Mouse (Mus musculus) layer of hippocampus, postnatal 25 days (tissue): ENCODE data around the gene Tmub1. TPM values are rescaled to one million over a fixed set of nuclear protein-coding genes. Genes with fewer than 3 reads are reported as not detected.

Experiments
- DNase-seq, 2 experiments: peaks; one replicate each; pipeline ENCODE4 v3.0.0; 2022; ENCODE audit warnings: mixed read lengths in 2 of 2, low spot score in 1 of 2; ENCODE audit errors: extremely low spot score in 1 of 2
- total RNA-seq, 2 experiments: library from RNA; stranded (reverse); gene quantifications; 2 replicates each; pipeline ENCODE4 v1.2.3; 2021

Tmub1 gene
- total RNA-seq, 2 experiments from 2014 or later: 21.2 to 27.2 TPM

DNA sequence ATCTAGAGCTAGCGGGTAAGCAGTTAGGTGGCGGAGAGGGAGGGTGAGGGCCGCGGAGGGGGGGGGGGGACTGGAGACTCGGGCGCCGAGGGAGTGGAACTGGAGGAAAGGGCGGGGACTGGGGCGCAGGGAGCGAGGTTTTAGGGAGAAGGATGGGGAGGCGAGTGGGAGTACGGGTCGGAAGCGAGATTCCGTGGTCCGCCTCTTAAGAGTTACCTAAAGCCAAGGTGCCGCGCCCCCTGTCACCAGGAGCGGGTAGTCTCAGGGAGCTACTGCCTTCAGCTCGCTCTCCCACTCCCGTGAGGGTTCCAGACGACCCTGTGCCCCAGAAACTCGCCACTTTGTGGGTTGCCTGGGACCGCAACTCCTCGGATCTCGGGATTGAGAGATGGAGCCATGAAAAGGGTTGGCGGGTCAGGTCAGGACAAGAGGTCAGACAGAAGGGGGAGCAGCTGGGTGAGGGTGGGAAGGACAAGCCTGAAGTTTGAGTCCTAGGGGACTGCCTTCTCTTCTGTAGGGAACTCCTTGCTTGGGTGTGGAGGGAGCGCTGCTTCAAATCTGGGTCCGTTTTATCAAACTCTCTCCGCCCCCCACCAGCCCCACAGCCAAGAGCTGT lies 22.1 kb downstream of the Tmub1 start:
- no peak for DNase-seq

DNA sequence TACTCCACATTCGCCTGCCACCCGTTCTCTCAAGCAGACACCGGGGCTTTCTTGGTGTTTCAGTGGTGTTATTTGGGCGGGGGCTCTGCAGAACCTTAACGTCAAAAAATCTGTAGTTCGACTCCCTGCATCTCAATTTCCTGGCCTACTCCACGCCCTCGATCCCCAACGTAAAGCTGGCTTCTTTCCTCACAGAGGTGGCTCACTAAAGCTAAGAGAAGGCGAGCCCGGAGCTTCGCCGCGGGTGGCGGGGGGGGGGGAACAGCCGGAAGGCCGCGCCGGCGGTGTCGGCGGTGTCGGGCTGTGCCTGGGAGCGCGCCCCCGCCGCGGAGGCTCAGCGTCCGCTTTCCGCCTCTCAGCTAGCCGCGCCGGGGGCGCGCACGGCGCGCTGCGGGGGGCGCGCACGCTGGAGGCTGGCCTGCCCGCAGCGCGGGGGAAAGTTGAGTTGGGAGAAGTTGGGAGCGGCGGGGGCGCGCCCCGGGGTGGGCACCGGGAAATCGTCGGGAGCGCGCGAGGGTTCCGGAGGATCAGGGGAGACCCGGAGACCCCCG lies 22.7 kb downstream of the Tmub1 start:
- DNase-seq: peak; percentile 48 to 61

DNA sequence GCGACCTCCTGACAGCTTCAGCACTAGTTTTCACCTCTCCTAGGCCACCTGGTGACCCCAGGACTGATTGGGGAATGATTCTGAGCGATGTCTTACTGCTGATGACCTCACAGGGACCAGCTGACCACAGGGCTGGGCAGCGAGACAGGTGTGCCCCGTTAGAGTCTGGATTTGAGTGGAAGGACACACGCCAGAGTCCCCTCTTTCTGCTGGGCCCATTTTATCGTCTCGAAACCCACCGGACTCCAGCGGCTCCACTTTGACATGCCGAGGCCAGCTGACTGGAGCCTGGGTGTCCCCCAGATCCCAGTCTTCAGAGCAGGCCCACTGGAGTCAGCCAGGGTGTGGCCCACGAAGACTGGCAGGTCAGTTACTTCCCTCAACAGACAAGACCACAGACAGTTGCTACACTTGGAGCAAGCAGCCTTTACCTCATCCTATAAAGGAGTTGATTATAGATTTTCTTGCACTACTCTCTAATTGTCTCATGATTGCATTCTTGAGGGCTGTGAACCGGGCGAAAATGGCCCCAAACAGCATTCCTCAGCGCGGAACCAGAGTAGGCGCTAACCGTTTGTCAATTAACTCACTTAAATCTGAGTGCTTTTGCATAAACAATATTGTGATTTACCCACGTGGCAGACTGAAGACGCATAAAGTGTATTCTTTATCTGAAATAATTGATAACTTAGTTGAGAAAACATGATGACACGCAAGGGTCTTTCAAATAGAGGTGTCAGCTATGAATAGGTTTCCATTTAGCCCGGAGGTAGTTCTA lies 23.5 kb downstream of the Tmub1 start:
- DNase-seq: no peak

DNA sequence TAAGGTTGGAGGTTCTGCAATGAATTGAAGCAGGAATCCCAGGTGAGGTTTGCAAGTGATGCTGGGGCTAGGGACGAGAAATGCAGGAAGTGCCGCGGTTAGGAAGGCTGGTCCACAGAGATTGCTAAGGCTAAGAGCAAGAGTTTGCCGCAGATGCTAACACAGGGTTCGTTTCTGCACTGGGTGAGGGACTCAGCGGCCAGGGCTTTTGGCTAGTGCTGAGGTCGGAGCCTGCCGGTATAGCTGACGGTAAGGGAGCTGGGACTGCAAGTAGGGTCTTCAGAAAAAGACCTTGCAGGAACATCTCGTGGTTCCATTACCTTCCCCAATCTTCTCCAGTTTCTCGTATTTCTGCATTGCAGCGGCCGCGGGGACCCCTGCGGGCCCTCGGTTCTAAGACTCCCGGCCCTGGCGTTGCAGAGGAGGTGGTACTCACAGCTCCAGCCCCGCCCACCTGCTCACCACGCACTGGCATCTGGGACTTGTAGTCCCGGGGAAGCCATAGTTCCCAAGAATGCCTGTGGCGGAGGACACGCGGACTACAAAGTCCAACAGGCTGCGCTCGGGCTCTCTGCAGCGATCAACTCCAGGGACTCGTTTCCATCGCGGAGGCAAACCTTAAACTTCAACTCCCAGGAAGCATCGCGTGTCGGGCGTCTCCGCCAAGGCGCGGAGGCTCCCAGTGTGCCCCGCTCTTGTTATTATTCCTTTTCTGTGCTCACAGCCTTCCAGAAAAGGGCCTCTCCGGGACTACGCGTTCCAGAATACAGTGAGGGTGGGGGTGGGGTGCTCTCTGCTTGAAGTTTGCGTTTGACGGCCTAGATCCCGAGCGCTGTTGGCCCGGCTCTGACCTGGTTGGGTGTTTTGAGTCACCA lies 24.3 kb downstream of the Tmub1 start, which contains the start of the genes Cdk5 and Slc4a2:
Cdk5 (minus strand) TSS at position 402 of the 875 bp plus-strand sequence.
Slc4a2 (plus strand) TSS at position 709 of the 875 bp plus-strand sequence.
- DNase-seq: peak; percentile 90 to 93

DNA sequence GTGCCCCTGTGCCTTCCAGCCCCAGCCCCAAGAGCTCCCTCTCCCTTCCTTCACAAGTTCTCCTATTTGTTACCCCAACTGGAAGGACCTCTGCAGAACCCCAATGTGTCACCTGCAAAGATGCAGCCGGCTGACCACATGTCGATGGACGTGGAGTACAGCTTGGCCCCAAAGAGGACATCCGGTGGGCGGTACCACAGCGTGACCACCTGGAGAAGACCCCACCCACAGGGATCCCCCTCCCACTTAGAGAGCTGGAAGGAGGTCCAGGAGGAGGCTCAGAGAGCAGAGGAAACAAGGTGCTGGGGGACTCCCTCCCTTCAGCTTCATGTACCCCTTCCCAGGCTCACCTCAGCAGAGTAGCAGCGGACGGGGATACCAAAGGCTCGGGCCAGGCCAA lies 27.3 kb downstream of the Tmub1 start:
- no peak for DNase-seq

DNA sequence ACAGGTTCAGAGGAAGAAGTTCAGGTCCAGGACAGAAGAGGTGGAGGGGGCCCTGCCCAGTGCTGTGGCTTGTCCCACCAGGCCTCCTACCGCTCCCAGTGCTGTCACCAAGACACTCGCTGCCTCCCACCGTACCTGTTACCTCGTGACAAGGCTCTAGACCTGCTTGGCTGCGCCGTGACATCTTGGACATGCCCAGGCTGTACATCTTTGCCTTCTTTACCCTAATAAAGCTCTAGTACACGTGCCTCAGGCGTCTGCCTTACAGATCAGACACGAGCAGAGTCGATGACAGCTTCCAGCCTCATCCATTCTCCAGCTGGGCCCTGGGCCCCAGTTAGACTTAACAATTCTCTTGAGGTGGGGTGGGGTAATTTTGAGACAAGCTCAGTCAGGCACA lies 30.1 kb downstream of the Tmub1 start:
- DNase-seq: no peak

DNA sequence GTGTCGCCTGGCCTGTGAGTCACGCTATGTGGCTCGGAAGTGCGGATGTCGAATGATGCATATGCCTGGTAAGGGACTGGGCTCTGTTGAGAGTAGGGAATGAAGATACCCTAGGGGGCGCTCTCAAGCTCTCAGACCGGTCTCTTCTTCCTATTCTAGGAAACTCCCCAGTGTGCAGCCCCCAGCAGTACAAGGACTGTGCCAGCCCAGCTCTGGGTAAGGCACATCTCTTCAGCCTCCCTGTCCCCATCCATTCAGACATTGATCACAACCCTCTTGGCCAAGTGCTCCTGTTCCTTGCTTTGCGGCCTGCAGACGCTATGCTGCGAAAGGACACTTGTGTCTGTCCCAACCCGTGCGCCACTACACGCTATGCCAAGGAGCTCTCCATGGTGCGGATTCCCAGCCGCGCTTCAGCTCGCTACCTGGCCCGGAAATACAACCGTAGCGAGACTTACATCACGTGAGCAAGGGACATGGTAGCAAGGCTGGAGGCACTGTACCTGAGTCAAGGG lies 31.4 kb downstream of the Tmub1 start:
- peak; percentile 49 to 67 for DNase-seq

DNA sequence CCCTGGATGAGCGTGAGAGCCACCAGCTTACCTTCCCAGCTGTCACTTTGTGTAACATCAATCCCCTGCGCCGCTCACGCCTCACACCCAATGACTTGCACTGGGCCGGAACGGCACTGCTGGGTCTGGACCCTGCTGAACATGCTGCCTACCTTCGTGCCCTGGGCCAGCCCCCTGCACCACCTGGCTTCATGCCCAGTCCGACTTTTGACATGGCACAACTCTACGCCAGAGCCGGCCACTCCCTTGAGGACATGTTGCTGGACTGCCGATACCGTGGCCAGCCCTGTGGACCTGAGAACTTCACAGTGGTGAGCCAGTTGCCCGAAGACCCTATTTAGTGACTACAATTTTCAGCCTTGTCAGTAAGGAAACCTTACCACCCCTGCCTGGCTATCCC lies 33.7 kb downstream of the Tmub1 start:
- no peak for DNase-seq

DNA sequence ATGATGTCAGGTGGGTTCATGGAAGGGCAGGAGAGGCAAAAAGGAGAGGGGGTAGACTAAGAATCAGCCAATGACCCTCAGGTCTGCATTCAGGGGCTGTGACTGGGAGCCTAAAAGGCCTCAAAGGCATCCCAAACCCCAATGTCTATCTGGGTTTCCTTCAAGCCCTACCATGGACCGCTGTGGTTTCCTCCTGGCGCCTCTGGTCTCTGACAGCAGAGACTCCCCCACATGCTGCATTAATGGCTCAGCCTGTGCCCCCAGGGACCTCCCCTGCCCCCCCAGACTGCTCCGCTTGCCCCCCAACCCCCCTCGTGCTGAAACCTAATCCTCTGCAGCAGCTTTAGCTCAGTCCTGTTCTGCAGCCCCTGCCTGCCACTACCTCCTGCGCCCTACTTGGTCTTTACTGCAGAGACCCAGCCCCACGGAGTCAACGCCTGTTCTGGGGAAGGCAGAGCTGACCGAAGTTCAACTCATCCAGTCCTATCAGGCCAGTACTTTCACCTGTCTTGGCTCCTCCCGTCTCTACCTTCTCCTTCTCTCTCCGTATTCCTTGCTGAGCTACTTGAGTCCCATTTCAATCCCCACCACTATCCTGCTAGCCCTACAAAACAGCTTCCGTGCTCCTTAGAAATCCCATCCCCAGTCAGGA lies 34.5 kb downstream of the Tmub1 start, which contains the start of gene Asic3:
Asic3 (plus strand) TSS at position 351 of the 652 bp plus-strand sequence.
- DNase-seq: no peak

DNA sequence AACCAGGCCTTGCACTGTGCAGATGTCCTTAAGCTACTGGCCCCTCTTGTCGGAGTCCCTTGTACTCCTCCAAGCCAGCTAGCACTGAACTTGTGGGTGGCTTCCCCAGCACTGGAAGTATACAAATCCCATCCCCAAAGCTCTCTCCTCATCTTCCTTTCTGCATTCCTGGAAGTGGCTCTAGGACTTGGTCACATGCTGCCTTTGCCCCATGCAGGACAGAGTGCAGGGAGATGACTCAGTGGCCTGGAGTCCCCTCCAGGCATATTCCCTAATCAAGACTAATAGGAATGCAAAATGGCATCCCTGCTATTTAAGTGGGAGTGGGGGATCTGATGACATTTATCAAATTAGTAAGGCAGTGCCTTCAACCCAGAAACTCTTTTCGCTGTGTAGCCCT lies 35.6 kb downstream of the Tmub1 start:
- no peak for DNase-seq

DNA sequence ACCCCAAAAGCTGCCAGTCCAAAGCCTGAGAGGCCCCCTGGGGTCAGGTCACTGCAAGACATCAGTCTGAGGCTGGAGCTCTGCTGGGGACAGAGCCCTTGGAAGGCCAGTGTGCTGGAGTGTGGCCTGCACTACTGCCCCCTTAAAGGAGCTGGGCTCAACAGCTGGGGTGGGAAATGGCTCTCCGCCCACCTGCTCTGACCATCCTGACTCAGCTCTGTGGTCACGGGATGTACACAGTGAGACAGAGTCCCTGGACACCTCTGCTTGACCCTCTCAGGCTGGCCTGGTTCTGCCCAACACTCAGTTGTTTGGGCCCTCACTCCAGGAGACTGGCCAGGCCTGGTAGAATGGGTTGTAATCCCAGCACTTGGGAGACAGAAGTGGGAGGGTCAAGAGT lies 38.2 kb downstream of the Tmub1 start:
- no peak for DNase-seq

DNA sequence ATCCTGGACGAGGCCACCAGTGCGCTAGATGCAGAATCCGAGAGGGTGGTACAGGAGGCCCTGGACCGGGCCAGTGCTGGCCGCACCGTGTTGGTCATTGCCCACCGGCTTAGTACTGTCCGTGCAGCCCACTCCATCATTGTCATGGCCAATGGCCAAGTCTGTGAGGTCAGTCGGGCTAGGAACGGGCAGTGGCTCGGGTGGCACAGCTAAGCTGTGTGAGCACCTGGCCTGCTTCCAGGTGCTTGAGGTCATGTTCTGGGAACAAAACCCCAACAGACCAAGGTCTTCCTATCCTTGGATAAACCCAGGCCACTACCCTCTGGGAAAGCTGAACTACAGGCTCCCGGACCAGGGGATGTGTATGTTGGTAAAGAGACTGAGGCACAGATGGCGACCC lies 39.0 kb downstream of the Tmub1 start:
- no peak for DNase-seq

DNA sequence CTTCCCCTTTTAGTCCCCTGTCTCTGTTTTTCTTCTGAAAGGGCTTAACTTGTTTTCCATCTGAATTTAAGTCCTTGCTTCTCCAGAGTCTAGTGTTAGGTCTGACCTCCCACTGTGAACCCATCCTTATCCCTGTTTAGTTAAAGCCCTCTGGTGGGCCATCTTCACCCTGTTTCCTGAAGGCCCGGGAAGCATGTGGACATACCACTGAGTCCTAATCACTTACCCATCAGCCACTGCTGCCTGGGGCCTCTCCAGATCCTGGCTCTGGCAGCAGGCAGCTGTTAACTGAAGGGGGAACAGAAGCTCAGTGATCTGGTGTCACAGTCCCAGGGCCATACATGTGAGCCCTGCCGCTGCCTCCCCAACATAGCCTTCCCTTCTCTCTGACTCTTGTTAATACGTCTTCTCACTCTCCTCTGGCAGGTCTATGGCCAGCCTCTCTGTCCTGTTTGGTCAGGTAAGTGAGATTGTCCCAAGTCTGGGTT lies 42.2 kb downstream of the Tmub1 start:
- no peak for DNase-seq

DNA sequence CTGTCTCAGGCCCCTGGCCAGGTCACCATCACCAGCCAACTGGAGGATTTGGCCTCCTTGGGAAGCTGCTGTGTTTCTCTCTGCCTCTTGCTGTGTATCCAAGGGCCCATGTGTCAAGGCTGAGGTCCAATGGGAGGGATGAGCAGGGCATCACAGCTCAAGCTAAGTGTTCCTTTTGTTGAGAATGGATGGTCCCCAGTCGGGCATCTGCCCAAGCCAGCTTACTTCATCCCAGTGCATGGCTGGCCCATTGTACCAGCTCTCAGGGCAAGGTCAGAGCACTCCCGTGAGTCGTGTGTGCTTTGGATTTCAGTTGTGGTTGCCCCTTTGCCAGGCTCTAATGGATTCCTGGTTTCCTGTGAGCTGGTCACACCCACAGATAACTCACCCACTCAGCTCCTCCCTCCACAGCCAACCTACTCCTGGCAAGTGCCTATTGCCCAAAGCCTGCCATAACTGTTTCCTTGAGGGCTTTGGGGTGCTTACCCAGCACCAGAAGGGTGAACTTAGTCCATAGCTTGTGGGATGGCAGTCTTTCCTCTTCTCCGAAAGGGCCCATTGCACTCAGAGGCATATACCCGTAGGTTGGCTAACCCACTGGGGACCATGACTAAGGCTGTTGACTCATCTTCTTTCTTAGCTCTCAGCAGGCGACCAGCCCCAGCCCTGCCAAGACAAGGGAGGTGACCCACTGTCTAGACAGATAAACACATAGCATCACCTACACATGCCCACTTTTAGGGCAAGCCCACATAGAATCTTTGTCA lies 42.9 kb downstream of the Tmub1 start:
- DNase-seq: no peak

DNA sequence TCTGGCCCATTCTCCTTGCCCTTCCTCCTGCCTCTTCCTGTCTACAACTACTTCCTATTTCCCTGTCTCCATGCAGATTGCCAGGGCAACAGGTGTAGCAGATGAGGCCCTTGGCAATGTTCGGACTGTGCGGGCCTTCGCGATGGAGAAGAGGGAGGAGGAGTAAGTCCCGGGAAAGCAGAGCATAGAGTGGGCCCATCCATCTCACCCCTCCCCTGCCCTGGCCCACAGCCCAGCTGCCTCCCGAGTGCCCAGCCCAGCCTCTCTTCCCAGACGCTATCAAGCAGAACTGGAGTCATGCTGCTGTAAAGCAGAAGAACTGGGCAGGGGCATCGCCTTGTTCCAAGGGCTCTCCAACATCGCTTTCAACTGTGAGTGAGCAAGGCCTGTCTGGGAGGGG lies 45.7 kb downstream of the Tmub1 start:
- no peak for DNase-seq

DNA sequence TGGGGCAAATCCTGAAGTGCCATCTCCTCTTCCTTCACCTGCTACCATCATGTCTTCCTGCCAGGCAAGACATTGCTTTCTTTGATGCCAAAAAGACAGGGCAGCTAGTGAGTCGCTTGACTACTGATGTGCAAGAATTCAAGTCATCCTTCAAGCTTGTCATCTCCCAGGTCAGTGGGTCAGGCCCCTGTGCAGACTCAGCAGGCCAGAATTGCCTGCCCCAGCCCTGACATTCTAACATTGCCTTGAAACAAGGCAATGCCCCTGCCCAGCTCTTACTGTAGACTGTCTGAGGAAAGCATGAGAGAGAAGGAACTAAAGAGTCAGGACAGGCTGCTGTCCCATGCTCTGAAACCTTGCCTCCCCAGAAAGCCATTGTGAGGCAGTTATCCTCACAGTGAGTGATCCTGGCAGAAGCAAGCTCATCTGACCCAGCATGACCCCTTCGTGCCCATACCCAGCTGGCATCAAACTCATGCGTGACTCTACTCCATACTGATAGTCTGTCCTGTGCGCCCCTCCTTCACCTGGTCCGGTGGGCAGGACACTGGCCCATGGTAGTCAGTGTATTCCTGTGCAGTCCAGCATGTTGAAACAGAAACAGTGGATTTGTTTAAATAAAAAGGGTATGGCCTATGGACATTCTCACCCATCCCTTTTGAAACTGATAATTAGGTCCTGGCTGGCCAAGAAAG lies 46.6 kb downstream of the Tmub1 start:
- no peak for DNase-seq

DNA sequence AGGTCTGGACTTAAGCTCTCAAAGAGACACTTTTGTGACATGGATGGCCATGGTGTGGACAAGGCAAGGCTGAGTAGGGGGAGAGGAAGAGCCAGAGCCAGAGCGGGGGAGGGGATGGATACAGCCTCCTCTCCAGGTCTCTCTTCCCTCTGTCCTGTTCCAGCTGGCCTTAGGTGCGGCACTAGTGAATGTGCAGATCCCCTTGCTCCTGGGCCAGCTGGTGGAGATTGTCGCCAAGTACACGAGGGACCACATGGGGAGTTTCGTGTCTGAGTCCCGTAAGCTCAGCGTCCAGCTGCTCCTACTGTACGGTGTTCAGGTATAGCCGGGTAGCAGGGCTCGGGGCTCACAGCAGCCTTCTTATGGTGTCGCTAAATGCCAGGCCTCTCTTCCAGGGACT lies 47.3 kb downstream of the Tmub1 start:
- DNase-seq: no peak

DNA sequence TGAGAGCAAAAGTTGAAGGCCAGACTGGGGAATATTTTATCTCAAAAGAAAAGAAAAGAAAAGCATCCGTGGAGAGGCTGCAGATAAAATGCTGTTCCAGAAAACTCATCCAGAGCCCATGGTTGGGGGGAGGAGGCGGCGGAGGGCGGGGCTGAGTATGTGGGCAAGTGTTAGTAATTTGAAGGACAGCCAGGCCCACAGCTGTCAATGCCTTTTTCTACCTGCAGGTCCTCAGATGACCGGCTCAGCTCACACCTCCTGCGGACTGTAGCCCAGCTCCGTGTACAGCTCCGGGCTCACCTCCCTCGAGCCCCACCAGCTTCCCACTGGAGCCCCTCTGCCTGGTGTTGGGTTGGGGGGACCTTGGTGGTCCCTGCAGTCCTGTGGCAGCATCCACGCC lies 48.0 kb downstream of the Tmub1 start:
- DNase-seq: no peak
